Mouse (Mus musculus) embryo, embryonic 11 days (tissue): ENCODE results near the gene Gpr157.

Experiments used
- DNase-seq: peaks from one replicate; pipeline ENCODE4 v3.0.0-alpha.2; 2015

Gene Gpr157

DNA sequence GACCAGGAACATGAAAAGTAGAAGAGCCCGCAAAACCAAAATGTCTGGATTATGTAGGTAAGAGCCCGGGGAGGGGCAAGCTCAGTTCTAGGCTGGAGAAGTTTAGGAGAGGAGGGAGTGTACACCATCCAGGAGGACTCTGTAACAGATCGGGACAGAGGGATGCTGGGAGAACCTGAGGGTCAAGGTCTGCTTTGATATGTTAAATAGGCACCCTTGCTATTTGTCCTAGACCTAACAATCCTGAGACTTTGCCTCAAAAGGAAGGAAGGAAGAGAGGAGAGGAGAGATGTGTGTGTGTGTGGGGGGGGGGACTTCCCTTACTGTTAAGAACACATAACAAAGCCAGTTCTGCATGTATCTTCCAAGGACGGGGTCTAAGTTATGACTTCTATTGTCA is 68.1 kb downstream of the Gpr157 start:
- DNase-seq, result no peak
